Mouse (Mus musculus): ENCODE results near the gene Faf2.

DNA sequence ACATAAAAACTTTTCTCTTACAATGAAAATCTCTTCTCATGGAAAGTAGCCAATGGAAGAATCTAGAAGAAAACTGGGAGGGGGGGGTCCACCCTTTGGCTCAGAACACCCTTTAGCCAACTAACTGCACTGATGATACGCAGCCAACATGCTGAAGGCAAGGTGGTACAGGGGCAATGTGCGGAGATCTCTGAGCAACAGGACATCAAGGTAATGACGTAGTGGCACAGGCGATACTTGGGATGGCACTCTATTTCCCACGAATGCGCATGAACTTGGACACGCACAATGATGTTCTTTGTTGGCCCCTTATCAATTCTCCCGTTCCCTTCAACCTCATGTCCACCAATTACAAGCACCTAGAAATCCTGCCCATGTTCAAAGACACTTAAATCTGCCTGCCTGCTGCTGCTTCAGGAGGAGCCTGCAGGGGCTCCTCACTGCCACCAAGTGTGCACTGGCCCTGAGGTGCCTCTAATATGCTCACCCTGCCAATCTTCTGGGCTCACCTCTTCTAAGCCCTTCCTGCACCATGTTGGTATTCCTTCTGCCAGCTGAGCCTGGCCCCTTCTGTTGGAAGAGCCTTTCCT, 68.7 kb downstream of the Faf2 start:
- TF ChIP-seq TAL1 (IDR thresholded peaks at IDR 0.05; ENCODE audit: low read length) (no peak), GATA1 (IDR thresholded peaks at IDR 0.05; ENCODE audit: low read length) (no peak)

Data from erythroblast, embryonic 14.5 days (primary cell).